Mouse (Mus musculus) cerebellum, adult 2 months (tissue): Measurements from ENCODE around the gene Slc51b.

Experiments
- CTCF ChIP-seq: fragments of 200-500 bp; IDR thresholded peaks from 2 replicates; pipeline ENCODE4 v1.5.1; 2011; ENCODE audit warnings: low read depth, mild to moderate bottlenecking, control low read depth, low read length, moderate library complexity, borderline replicate concordance; ENCODE audit not compliant: insufficient read depth
- POLR2A ChIP-seq: fragments of 200-500 bp; IDR thresholded peaks from 2 replicates; pipeline ENCODE4 v1.6.1; 2011; ENCODE audit warnings: low read length, control low read depth, borderline replicate concordance; ENCODE audit not compliant: insufficient read depth

DNA sequence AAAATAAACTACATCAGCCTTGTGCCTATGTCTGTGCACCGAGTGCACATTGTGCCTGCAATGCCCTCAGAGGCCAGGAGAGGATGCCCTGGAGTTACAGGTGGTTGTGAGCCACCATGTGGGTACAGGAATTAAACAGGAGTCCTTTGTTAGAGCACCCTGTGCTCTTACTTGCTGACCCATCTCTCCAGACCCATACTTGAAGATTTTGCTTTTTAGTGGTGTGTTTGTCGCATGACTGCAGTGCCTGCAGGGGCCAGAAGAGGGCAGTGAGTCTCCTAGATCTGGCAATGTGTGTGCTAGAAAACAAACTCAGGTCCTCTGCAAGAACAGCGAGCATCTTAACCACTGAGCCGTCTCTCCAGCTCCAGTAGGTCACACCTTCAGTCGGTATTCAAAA is 11.4 kb upstream of the Slc51b start:
- TF ChIP-seq CTCF (peak; percentile 32; the same call in 1 of the 2 replicates), POLR2A (no peak)
